Mouse (Mus musculus) thymus, adult 2 months (tissue): ENCODE data around the gene Zbtb44. TPM values are rescaled to one million over a fixed set of nuclear protein-coding genes. Genes with fewer than 3 reads are reported as not detected.

ENCODE experiments used
- DNase-seq: peaks from one replicate; pipeline ENCODE4 v3.0.0; 2021
- H3K27ac ChIP-seq: fragments of 200-500 bp; 2 replicates; pipeline ENCODE4 v1.5.1; 2012; ENCODE audit warnings: low read length, control low read depth; ENCODE audit not compliant: control insufficient read depth, insufficient read depth
- H3K27me3 ChIP-seq: fragments of 200-500 bp; 2 replicates; pipeline ENCODE4 v1.6.1; 2012; ENCODE audit warnings: mild to moderate bottlenecking, low read length, moderate library complexity, mixed read lengths; ENCODE audit not compliant: control insufficient read depth, insufficient read depth
- H3K36me3 ChIP-seq: fragments of 200-500 bp; 2 replicates; pipeline ENCODE4 v1.6.1; 2012; ENCODE audit warnings: mild to moderate bottlenecking, low read length, moderate library complexity; ENCODE audit not compliant: control insufficient read depth, insufficient read depth
- H3K4me1 ChIP-seq: fragments of 200-500 bp; replicated peaks from 2 replicates; pipeline ENCODE4 v1.6.1; 2012; ENCODE audit warnings: low read length; ENCODE audit not compliant: control insufficient read depth, insufficient read depth
- H3K4me3 ChIP-seq: fragments of 200-500 bp; 2 replicates; pipeline ENCODE4 v1.5.1; 2012; ENCODE audit warnings: mild to moderate bottlenecking, low read length, control low read depth, moderate library complexity; ENCODE audit not compliant: control insufficient read depth, insufficient read depth
- CTCF ChIP-seq: fragments of 200-500 bp; IDR thresholded peaks from 2 replicates; pipeline ENCODE4 v1.5.1; 2012; ENCODE audit warnings: mild to moderate bottlenecking, control low read depth, low read length, moderate library complexity, borderline replicate concordance; ENCODE audit not compliant: control insufficient read depth, poor library complexity, insufficient read depth; ENCODE audit errors: extremely low read depth
- POLR2A ChIP-seq: fragments of 200-500 bp; IDR thresholded peaks from 2 replicates; pipeline ENCODE4 v1.6.1; 2012; ENCODE audit warnings: mild to moderate bottlenecking, low read length, control low read depth, moderate library complexity; ENCODE audit not compliant: control insufficient read depth, poor library complexity, insufficient read depth; ENCODE audit errors: extremely low read depth
- WGBS: fragments of 180-500 bp; shearing (Covaris S2); methylation state at CpG from one replicate; pipeline ENCODE4 v1.1.7; 2018; 5-methylcytosine and 5-hydroxymethylcytosine counted together
- polyA plus RNA-seq: library from polyadenylated mRNA; depleted of rRNA; stranded (reverse); fragments of >200 nt; gene quantifications from 2 replicates; pipeline ENCODE4 v1.2.3, GENCODE M21; 2012

The Zbtb44 gene
- polyA plus RNA-seq, 1 experiment, result 10.4 TPM

DNA sequence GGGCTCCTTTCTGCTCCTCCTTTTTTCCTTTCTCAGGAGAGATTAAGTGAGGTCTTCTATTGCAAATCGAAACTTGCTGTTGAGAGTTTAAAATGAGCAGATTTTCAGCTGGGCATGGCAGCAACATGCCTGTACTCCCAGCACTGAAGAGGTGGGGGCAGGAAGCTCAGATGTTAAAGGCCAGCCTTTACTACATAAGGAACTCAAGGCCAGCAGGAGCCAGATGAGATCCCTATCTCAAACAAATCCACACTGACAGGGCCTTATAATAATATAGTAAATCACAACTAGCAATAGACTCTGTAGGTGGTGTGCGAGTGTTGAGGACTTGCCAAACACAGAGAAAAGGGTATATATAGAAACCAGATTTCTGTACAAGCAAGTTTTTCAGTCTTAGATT, 28.3 kb downstream of the Zbtb44 start:
- no peak overlapping the region for H3K27ac ChIP-seq
- no peaks in the 10 kb centered on the region for H3K27me3 ChIP-seq
- H3K4me1 ChIP-seq, result no peaks in the 10 kb centered on the region
- TF ChIP-seq POLR2A, result no peak
- no peak for TF ChIP-seq CTCF
- no peak for DNase-seq
- H3K4me3 ChIP-seq, result no peak overlapping the region
- peaks cover 21% of the 10 kb centered on the region for H3K36me3 ChIP-seq
- 97% methylated on average over 2 of the region's 2 CpGs for WGBS

DNA sequence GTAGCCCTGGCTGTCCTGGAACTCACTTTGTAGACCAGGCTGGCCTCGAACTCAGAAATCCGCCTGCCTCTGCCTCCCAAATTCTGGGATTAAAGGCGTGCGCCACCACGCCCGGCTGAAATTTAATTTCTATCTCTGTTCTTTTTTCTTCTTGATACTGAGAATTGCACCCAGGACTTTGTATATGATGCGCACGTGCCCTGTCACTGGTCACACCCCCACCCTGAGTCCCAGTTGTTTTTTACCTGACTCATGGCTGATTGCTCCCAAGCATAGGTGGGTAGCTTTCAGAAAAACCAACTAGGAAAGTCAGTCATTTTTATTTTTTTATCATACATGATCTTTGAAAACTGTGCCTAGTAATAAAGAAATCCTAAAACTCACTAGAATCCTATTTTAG, 40.3 kb downstream of the Zbtb44 start:
- Histone ChIP-seq H3K4me1 (no peaks in the 10 kb centered on the region), H3K27me3 (no peaks in the 10 kb centered on the region), H3K27ac (no peak overlapping the region), H3K36me3 (peaks cover 18% of the 10 kb centered on the region), H3K4me3 (no peak overlapping the region)
- TF ChIP-seq POLR2A (no peak), CTCF (no peak)
- 96% methylated on average over 8 of the region's 8 CpGs for WGBS
- DNase-seq, result no peak

DNA sequence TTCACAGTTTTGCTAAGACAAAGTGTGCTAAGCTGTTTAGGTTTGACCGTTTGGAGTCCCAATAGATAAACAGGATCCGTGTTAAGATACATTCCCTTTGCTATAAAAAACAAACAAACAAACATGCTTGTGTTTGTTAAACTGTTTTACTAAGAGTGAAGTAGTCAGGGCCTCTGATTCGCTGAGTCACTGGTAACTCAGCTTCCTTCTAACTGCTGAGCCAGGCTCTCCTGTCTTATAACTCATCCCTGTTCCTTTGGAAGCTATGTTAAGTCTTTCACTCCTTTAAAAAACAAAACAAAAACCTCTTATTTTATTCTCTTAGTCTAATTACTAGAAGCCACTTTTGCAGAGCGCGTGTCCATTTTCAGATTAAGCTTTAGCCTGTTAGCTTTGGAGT, 41.8 kb downstream of the Zbtb44 start:
- DNase-seq, result no peak
- no peaks in the 10 kb centered on the region for H3K27me3 ChIP-seq
- H3K36me3 ChIP-seq, result peaks cover 11% of the 10 kb centered on the region
- H3K4me3 ChIP-seq, result no peak overlapping the region
- no peak for TF ChIP-seq CTCF
- no peak for TF ChIP-seq POLR2A
- WGBS, result 96% methylated on average over 5 of the region's 5 CpGs
- H3K4me1 ChIP-seq, result no peaks in the 10 kb centered on the region
- H3K27ac ChIP-seq, result no peak overlapping the region

DNA sequence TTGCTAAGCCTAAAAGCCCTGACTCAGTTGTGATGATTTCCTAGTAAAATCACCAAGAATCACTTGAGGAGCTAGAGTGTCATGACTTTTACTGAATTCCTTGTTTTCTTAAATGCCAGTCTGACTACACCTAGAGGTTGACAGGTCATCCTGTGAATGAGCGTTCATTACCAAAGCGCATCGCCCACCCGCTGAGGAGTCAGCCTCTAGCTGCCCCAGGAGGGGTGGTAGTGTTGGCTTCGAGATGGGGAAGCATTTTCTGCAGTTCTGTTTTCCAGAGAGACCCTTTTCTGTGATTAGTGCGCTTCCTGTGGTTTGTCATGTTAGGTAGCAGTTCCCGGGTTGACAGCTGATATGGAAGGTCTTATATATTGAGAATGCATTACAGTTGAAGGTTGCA, 43.4 kb downstream of the Zbtb44 start:
- H3K4me3 ChIP-seq, result no peak overlapping the region
- no peak overlapping the region for H3K27ac ChIP-seq
- no peak for DNase-seq
- TF ChIP-seq POLR2A (no peak), CTCF (no peak)
- H3K4me1 ChIP-seq, result no peaks in the 10 kb centered on the region
- WGBS, result 86% methylated on average over 7 of the region's 7 CpGs
- no peaks in the 10 kb centered on the region for H3K27me3 ChIP-seq
- H3K36me3 ChIP-seq, result peaks cover 8% of the 10 kb centered on the region

DNA sequence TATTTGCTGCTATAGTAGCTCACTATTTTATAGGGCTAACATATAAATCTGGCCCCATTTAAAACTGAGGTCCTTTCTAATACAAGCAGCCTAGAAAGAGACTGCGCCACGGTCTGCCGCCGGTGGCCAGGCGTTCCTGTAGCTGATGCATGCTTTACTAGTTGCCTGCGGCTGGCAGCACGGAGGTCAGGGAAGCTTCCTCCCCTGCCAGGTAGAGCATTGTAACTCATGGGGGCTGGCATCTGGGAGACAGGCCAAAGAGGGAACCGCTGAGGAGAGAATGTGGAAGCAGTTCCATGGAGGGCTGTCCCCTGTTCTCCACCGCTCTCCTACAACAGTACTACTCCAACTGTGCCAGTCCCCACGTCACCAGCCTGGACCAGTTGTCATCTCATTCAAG, 44.4 kb downstream of the Zbtb44 start:
- Histone ChIP-seq H3K27ac (no peak overlapping the region), H3K4me1 (no peaks in the 10 kb centered on the region), H3K4me3 (no peak overlapping the region), H3K36me3 (no peaks in the 10 kb centered on the region), H3K27me3 (no peaks in the 10 kb centered on the region)
- no peak for DNase-seq
- TF ChIP-seq CTCF, result no peak
- TF ChIP-seq POLR2A, result no peak
- WGBS, result 97% methylated on average over 10 of the region's 10 CpGs

DNA sequence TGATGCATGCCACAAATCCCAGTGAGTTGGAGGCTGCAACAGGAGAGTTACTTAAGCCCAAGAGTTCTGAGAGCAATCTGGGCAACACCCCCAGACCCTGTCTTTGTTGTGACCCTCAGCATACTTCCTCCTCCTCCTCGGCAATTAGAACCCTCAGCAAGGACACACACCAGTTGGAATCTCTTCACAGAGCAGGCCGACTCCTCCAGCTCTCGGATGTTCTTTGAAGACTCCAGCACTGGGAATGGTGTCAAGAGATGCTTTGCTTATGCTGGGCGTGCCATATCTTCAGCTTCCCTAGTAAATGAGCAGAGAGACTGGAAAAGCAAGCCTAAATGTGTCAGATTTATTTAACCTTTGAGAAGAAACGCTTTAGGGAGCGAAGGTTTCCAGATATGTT, 50.3 kb downstream of the Zbtb44 start:
- H3K27me3 ChIP-seq, result no peaks in the 10 kb centered on the region
- no peak for TF ChIP-seq POLR2A
- no peak for TF ChIP-seq CTCF
- H3K36me3 ChIP-seq, result no peaks in the 10 kb centered on the region
- DNase-seq, result no peak
- WGBS, result 87% methylated on average over 6 of the region's 6 CpGs
- no peak overlapping the region for H3K4me3 ChIP-seq
- no peaks in the 10 kb centered on the region; the same call in 1 of the 2 replicates for H3K4me1 ChIP-seq
- H3K27ac ChIP-seq, result no peak overlapping the region

DNA sequence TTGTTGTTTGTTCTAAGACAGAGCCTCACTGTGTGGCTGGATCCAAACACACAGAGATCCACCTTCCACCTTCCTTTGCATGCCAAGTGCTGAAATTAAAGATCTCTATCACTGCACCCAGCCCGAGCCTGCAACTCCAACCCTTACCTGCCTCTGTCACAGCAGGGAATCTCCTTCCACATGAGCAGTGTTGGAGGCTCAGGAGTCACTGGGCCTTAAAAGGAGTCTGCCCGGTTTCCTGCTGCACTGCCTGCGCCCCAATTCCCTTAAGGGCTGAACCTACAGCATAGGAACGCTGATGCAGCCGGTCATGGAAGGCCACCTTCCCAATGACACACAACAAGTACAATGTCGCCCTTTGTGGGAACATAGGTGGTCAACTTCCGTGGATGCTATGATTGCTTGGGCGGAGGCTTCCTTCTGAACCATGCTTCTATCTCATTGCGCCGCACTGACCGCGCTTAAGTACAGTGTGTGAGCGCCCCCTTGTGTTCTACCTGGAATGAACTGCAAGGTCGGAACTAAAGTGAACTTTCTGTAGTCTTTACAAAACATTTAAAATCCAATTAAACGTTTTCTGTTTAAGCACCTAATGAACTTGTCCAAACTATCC, 51.7 kb downstream of the Zbtb44 start:
- Histone ChIP-seq H3K27ac (no peak overlapping the region), H3K4me3 (no peak overlapping the region), H3K4me1 (no peaks in the 10 kb centered on the region; the same call in 1 of the 2 replicates), H3K36me3 (no peaks in the 10 kb centered on the region), H3K27me3 (no peaks in the 10 kb centered on the region)
- DNase-seq, result peak; percentile 75
- peak; percentile 52; the same call in 1 of the 2 replicates for TF ChIP-seq CTCF
- no peak for TF ChIP-seq POLR2A
- WGBS, result 22% methylated on average over 15 of the region's 15 CpGs
